Mouse (Mus musculus) CH12.LX (cell line): ENCODE measurements at regions not wholly inside any gene's neighbourhood (a gene's known extent, or its start where the extent isn't known, plus 50 kb on each side); places are given as distances from the start of the nearest gene placed in this dataset.

Source experiments
- CTCF ChIP-seq, 2 experiments: IDR thresholded peaks in 1 of 2; conservative IDR thresholded peaks in 1 of 2; 2 replicates each; pipeline ENCODE4 v1.5.1; 2011 to 2012; ENCODE audit warnings: low read depth in 2 of 2, low read length in 2 of 2, improper control_type of control experiment in 1 of 2, inconsistent platforms in 1 of 2, mild to moderate bottlenecking in 1 of 2, moderate library complexity in 1 of 2
- ETS1 ChIP-seq: conservative IDR thresholded peaks from 2 replicates; pipeline ENCODE4 v1.6.1; 2012; ENCODE audit warnings: low read depth, mild to moderate bottlenecking, inconsistent platforms, low read length, improper control_type of control experiment, moderate library complexity
- NRF1 ChIP-seq: IDR thresholded peaks from 2 replicates; pipeline ENCODE4 v1.6.1; 2014; ENCODE audit warnings: low read depth, mild to moderate bottlenecking, inconsistent platforms, low read length, improper control_type of control experiment, moderate library complexity
- PAX5 ChIP-seq: IDR thresholded peaks from 2 replicates; pipeline ENCODE4 v1.6.1; 2012; ENCODE audit warnings: low read length, inconsistent platforms, mixed read lengths
- SIN3A ChIP-seq: IDR thresholded peaks from 2 replicates; pipeline ENCODE4 v1.6.1; 2012; ENCODE audit warnings: low read length, improper control_type of control experiment, inconsistent platforms
- SMC3 ChIP-seq: IDR thresholded peaks from 2 replicates; pipeline ENCODE4 v1.6.1; 2011; ENCODE audit warnings: low read depth, low read length, improper control_type of control experiment
- TCF12 ChIP-seq: IDR thresholded peaks from 2 replicates; pipeline ENCODE4 v1.6.1; 2014; ENCODE audit warnings: low read depth, mild to moderate bottlenecking, inconsistent platforms, low read length, improper control_type of control experiment
- USF1 ChIP-seq: IDR thresholded peaks from 2 replicates; pipeline ENCODE4 v1.6.1; 2014; ENCODE audit warnings: low read depth, mild to moderate bottlenecking, inconsistent platforms, low read length, improper control_type of control experiment
- USF2 ChIP-seq: conservative IDR thresholded peaks from 2 replicates; pipeline ENCODE4 v1.6.1; 2011; ENCODE audit warnings: low read depth, low read length, improper control_type of control experiment
- ZKSCAN1 ChIP-seq: IDR thresholded peaks from 2 replicates; pipeline ENCODE4 v1.6.1; 2012; ENCODE audit warnings: low read depth, inconsistent platforms, low read length, improper control_type of control experiment, borderline replicate concordance
- ZMIZ1 ChIP-seq: IDR thresholded peaks from 2 replicates; pipeline ENCODE4 v1.6.1; 2012; ENCODE audit warnings: low read depth, mild to moderate bottlenecking, inconsistent platforms, low read length, improper control_type of control experiment

- TF ChIP-seq PAX5: no peak
- no peak for TF ChIP-seq USF2
- TF ChIP-seq TCF12: no peak
- no peak for TF ChIP-seq ZMIZ1
- TF ChIP-seq CTCF (conservative IDR thresholded peaks at IDR 0.05 in 1 of 2, IDR thresholded peaks at IDR 0.05 in 1 of 2; ENCODE audit: low read depth in 2 of 2, low read length in 2 of 2): no peak
- TF ChIP-seq SIN3A: no peak
- TF ChIP-seq SMC3: no peak
- no peak for TF ChIP-seq USF1
- TF ChIP-seq ZKSCAN1: no peak
- TF ChIP-seq NRF1: no peak
- TF ChIP-seq ETS1: no peak
Measured at GRCm38 (mm10) chr11:12589757-12590373, 125.1 kb upstream of the Cobl start.
